ENCODE assay signal across 21 mouse cellular contexts in the genomic region with DNA sequence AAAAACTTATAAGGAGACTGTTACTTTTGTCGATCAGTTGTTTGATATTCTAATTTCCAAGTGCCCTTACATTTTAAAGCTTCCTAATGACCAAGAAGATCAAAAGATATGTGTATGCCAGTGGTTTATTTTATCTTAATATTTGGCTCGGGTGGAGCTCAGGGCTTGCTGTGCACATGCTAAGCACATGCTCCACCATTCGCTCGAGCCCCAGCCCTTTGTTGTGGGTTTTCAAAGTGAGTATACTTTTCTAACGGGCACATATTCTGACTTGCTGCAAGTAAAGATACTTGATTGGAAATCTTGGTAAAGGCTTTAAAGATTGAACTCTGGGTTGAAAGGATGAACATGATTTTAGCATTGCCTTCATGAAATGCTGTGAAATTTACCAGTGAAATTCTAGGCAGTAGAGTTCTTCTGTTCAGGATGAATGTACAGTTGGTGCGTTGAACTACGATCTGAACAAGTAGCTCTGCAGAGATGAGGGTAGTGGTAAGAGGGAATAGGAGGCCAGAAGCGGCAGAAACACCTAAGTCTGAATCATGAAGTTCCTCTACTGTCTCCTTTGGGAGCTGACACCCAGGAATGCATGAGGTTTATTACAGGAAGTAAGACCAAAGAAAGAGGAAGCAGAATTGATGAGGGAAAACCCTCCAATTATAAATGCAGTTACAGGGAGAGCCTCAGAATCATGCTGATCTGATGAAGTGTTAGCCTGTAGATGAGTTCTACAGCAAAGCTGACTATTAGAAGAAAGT.
A peak's percentile ranks its signal among the peaks of the same experiment; 100 is the strongest.
DNase-seq lines count a peak whose midpoint lies in the region; ATAC-seq and TF ChIP-seq lines count a peak whose summit lies in the region.
"Had no signal": no experiment of that assay in that cellular context is flagged by ENCODE, and none has a peak within 500 bp of the region (broad histone marks: within the 10 kb centered on the region; RNA-seq: fewer than 3 reads in every experiment).

No protein-coding gene starts in this region.

- no peak overlapping the region for H3K27ac ChIP-seq in midbrain, postnatal 0 days (ENCODE audit: low read depth, low read length)
- no peak overlapping the region for H3K27ac ChIP-seq in midbrain, embryonic 11.5 days (ENCODE audit: low read depth, low read length)
- H3K27ac ChIP-seq: embryonic facial prominence, embryonic 10.5 days; limb, embryonic 10.5 days; liver, embryonic 15.5 days; neural tube, embryonic 13.5 days; stomach, postnatal 0 days had no signal

- peak overlapping the region; percentile 9; the same call in 1 of the 2 replicates for H3K4me2 ChIP-seq in midbrain, postnatal 0 days (ENCODE audit: low read depth, low read length, poor library complexity, severe bottlenecking)
- no peak overlapping the region for H3K4me2 ChIP-seq in midbrain, embryonic 11.5 days
- H3K4me2 ChIP-seq: liver, embryonic 15.5 days had no signal

- DNase-seq in heart, adult 11 months, result peak; percentile 59
- DNase-seq in heart, postnatal 25 days (ENCODE audit: low spot score), result no peak
- DNase-seq in midbrain, postnatal 0 days (ENCODE audit: low spot score), result no peak
- no peak for DNase-seq in midbrain, embryonic 11.5 days (ENCODE audit: low spot score, missing footprints)
- DNase-seq in lung, adult 2 months, result no peak
- DNase-seq in right cerebral cortex, postnatal 25 days, result no peak
- no peak for DNase-seq in Muller cell, postnatal 12 days (ENCODE audit: inconsistent ontology term)
- DNase-seq: adrenal gland, adult 2 months; gastrocnemius, postnatal 36 days; kidney, postnatal 10 days; layer of hippocampus, postnatal 36 days; lung, postnatal 36 days; midbrain, embryonic 14.5 days had no signal

- intact Hi-C loops in heart, postnatal 25 days (cut with DNase I), result no loop called here

- 0 out of 2 replicates have a peak, but pooled peaks cover 2% of the 10 kb centered on the region for H3K27me3 ChIP-seq in midbrain, postnatal 0 days (ENCODE audit: insufficient read depth, low read length)
- no peaks in the 10 kb centered on the region for H3K27me3 ChIP-seq in midbrain, embryonic 11.5 days (ENCODE audit: control insufficient read depth, insufficient read depth, low read length)
- H3K27me3 ChIP-seq: neural tube, embryonic 13.5 days; Patski had no signal

- H3K4me1 ChIP-seq in midbrain, postnatal 0 days (ENCODE audit: insufficient read depth, low read length), result no peaks in the 10 kb centered on the region
- peaks cover 3% of the 10 kb centered on the region; the same call in 1 of the 2 replicates for H3K4me1 ChIP-seq in midbrain, embryonic 11.5 days (ENCODE audit: control insufficient read depth, insufficient read depth, low read length)
- peaks cover 2% of the 10 kb centered on the region; the same call in 1 of the 2 replicates for H3K4me1 ChIP-seq in lung, adult 2 months (ENCODE audit: control insufficient read depth, insufficient read depth, low read length)

- 86% methylated on average over 8 of the region's 8 CpGs for WGBS in midbrain, postnatal 0 days
- WGBS in midbrain, embryonic 11.5 days, result 90% methylated on average over 8 of the region's 8 CpGs
- WGBS in lung, adult 2 months, result 75% methylated on average over 8 of the region's 8 CpGs

- no peak for TF ChIP-seq CTCF in midbrain, postnatal 0 days (IDR thresholded peaks at IDR 0.05)
- TF ChIP-seq CTCF in lung, adult 2 months (IDR thresholded peaks at IDR 0.05; ENCODE audit: insufficient read depth, low read length), result no peak

- no peak for TF ChIP-seq POLR2A in lung, adult 2 months (IDR thresholded peaks at IDR 0.05; ENCODE audit: borderline replicate concordance, extremely low read depth, low read depth, low read length)

- H3K36me3 ChIP-seq in midbrain, postnatal 0 days (ENCODE audit: insufficient read depth, low read length), result no peaks in the 10 kb centered on the region
- no peaks in the 10 kb centered on the region for H3K36me3 ChIP-seq in midbrain, embryonic 11.5 days (ENCODE audit: control insufficient read depth, insufficient read depth, low read length)
- H3K36me3 ChIP-seq: embryonic facial prominence, embryonic 10.5 days; limb, embryonic 10.5 days; liver, embryonic 15.5 days; neural tube, embryonic 13.5 days had no signal

- H3K4me3 ChIP-seq in midbrain, postnatal 0 days (ENCODE audit: low read depth, low read length), result no peak overlapping the region
- H3K4me3 ChIP-seq in midbrain, embryonic 11.5 days (ENCODE audit: low read depth, low read length), result no peak overlapping the region
- no peak overlapping the region for H3K4me3 ChIP-seq in lung, adult 2 months (replicated peaks; ENCODE audit: extremely low read depth, low read depth, low read length)
- H3K4me3 ChIP-seq: limb, embryonic 10.5 days; liver, embryonic 15.5 days had no signal

- no peaks in the 10 kb centered on the region for H3K9me3 ChIP-seq in midbrain, postnatal 0 days (ENCODE audit: low read length)
- H3K9me3 ChIP-seq in midbrain, embryonic 11.5 days (ENCODE audit: control insufficient read depth, low read length), result no peaks in the 10 kb centered on the region
- H3K9me3 ChIP-seq: embryonic facial prominence, embryonic 10.5 days; limb, embryonic 10.5 days; liver, embryonic 15.5 days; neural tube, embryonic 13.5 days had no signal

- no peak overlapping the region for H3K9ac ChIP-seq in midbrain, postnatal 0 days (replicated peaks; ENCODE audit: low read length, poor library complexity, severe bottlenecking)
- no peak overlapping the region for H3K9ac ChIP-seq in midbrain, embryonic 11.5 days (ENCODE audit: low read length)
- H3K9ac ChIP-seq: liver, embryonic 15.5 days; neural tube, embryonic 13.5 days had no signal

- no peak for ATAC-seq in midbrain, postnatal 0 days (ENCODE audit: low FRiP score)
- no peak for ATAC-seq in midbrain, embryonic 11.5 days (ENCODE audit: low FRiP score)
- ATAC-seq in monocyte, adult 5-6 weeks (replicated peaks; ENCODE audit: insufficient number of reproducible peaks, low FRiP score, low TSS enrichment, poor library complexity, severe bottlenecking), result peak; percentile 70
- ATAC-seq: intestine, embryonic 16.5 days; Patski had no signal
